ENCODE assay signal across 14 mouse cellular contexts in the genomic region with DNA sequence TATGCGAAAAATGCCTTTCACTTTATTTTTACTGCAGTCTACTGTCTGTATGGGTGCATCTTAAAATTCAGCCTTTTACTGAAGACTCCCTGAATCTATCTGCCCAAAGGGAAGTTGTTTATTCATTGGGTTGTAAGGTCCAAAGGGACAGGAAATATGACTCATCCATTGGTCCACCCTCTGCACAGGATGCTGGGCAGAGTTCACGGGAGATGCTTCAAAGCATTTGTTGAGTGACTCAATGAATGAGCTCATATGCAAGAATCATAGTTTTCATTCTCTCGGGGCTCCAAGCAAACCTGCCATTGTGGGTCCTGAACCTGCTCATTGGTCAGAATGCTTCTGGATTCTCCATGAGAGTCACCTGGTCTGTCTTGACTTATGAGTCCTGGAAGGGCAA.
"Had no signal": no experiment of that assay in that cellular context is flagged by ENCODE, and none has a peak within 500 bp of the region (broad histone marks: within the 10 kb centered on the region; RNA-seq: fewer than 3 reads in every experiment).

No protein-coding gene starts in this region.

- H3K9me3 ChIP-seq: limb, embryonic 10.5 days; liver, embryonic 12.5 days; lung, embryonic 15.5 days; midbrain, embryonic 10.5 days; neural tube, embryonic 15.5 days had no signal

- H3K4me1 ChIP-seq: limb, embryonic 10.5 days; liver, embryonic 12.5 days; lung, embryonic 15.5 days had no signal

- H3K4me2 ChIP-seq: liver, embryonic 12.5 days; lung, embryonic 15.5 days; neural tube, embryonic 15.5 days had no signal

- H3K27me3 ChIP-seq: liver, embryonic 12.5 days; lung, embryonic 15.5 days; neural tube, embryonic 15.5 days had no signal

- H3K27ac ChIP-seq: left cerebral cortex, adult 2 months; limb, embryonic 10.5 days; liver, embryonic 12.5 days; lung, embryonic 15.5 days; midbrain, embryonic 10.5 days; neural tube, embryonic 15.5 days had no signal

- H3K36me3 ChIP-seq: limb, embryonic 10.5 days; liver, embryonic 12.5 days; lung, embryonic 15.5 days; midbrain, embryonic 10.5 days; neural tube, embryonic 15.5 days had no signal

- H3K4me3 ChIP-seq: left cerebral cortex, adult 2 months; limb, embryonic 10.5 days; liver, embryonic 12.5 days; lung, embryonic 15.5 days; midbrain, embryonic 10.5 days; myocyte; neural tube, embryonic 15.5 days had no signal

- ATAC-seq: liver, embryonic 12.5 days had no signal

- DNase-seq: kidney, postnatal 25 days; lung, postnatal 36 days; midbrain, embryonic 14.5 days; right cerebral cortex, adult 18-20 months; right cerebral cortex, postnatal 25 days; thymus, adult 18-20 months; thymus, postnatal 36 days had no signal

- H3K9ac ChIP-seq: liver, embryonic 12.5 days; lung, embryonic 15.5 days; neural tube, embryonic 15.5 days had no signal
